Comparison of ENCODE assay signal across 6 mouse cellular contexts in genomic region chr11:83038686-83039085, GRCm38 (mm10). TPM values are rescaled to one million over a fixed set of nuclear protein-coding genes. Genes with fewer than 3 reads are reported as not detected.
A peak's percentile ranks its signal among the peaks of the same experiment; 100 is the strongest.
DNase-seq lines count a peak whose midpoint lies in the region; TF ChIP-seq lines count a peak whose summit lies in the region.
"Not testable (repeated sequence)": the region's sequence is repeated elsewhere in the genome, so short reads cannot be mapped to it uniquely, and the experiment has no call there.
"Had no signal": no experiment of that assay in that cellular context is flagged by ENCODE, and none has a peak within 500 bp of the region (broad histone marks: within the 10 kb centered on the region; RNA-seq: fewer than 3 reads in every experiment).

No protein-coding gene starts in this region.

- H3K36me3 ChIP-seq in CH12.LX (replicated peaks in 1 of 2; ENCODE audit: control insufficient read depth in 1 of 2, insufficient read depth in 1 of 2, low read length in 1 of 2) (peaks cover 25 to 39% of the 10 kb centered on the region in 2 experiments), macrophage (ENCODE audit: inconsistent target) (peaks cover 40% of the 10 kb centered on the region)

- H3K4me1 ChIP-seq in CH12.LX (ENCODE audit: control insufficient read depth in 1 of 2, insufficient read depth in 2 of 2): peaks cover 6 to 32% of the 10 kb centered on the region in 2 experiments; a peak in 3 of 4 replicates
- peaks cover 12% of the 10 kb centered on the region for H3K4me1 ChIP-seq in bone marrow macrophage, adult 2 months (ENCODE audit: control insufficient read depth, insufficient read depth, low read length)

- TF ChIP-seq EP300 in CH12.LX (IDR thresholded peaks at IDR 0.05; ENCODE audit: low read length): not testable (repeated sequence)

- 83% methylated on average over 3 of the region's 3 CpGs for WGBS in macrophage (ENCODE audit: missing documents)

- dilution Hi-C loops in CH12.LX (cut with MboI; ENCODE audit: extremely low pct_ligation_motif_present, extremely low pct_unique_long_range_greater_than_20kb, low sequenced_read_pairs): not testable (repeated sequence)

- H3K9ac ChIP-seq in CH12.LX (ENCODE audit: insufficient read depth, low read depth): peak overlapping the region; percentile 43

- TF ChIP-seq RAD21 in CH12.LX (IDR thresholded peaks at IDR 0.05; ENCODE audit: low read depth, low read length): not testable (repeated sequence)

- TF ChIP-seq CTCF in CH12.LX (conservative IDR thresholded peaks at IDR 0.05 in 1 of 2, IDR thresholded peaks at IDR 0.05 in 1 of 2; ENCODE audit: low read depth in 2 of 2, low read length in 2 of 2); bone marrow macrophage, adult 2 months (IDR thresholded peaks at IDR 0.05; ENCODE audit: low read depth, low read length): not testable (repeated sequence)

- not testable (repeated sequence) for TF ChIP-seq POLR2A in CH12.LX (IDR thresholded peaks at IDR 0.05; ENCODE audit: low read depth, low read length); bone marrow macrophage, adult 2 months (IDR thresholded peaks at IDR 0.05; ENCODE audit: borderline replicate concordance, low read depth, low read length)

- H3K27me3 ChIP-seq in CH12.LX (replicated peaks): not testable (repeated sequence)

- H3K79me2 ChIP-seq in CH12.LX (replicated peaks; ENCODE audit: control insufficient read depth, extremely low read depth, insufficient read depth, poor library complexity, severe bottlenecking): not testable (repeated sequence)
- H3K79me2 ChIP-seq in macrophage (ENCODE audit: inconsistent target): peaks cover 53% of the 10 kb centered on the region

- peak overlapping the region; percentile 69 for H3K4me2 ChIP-seq in CH12.LX (ENCODE audit: insufficient read depth, low read depth, poor library complexity, severe bottlenecking)

- H3K9me3 ChIP-seq in CH12.LX (replicated peaks; ENCODE audit: low read length): peaks cover 22% of the 10 kb centered on the region

- in situ Hi-C loops in CH12.LX (cut with MboI; ENCODE audit: low pct_ligation_motif_present, low pct_unique_long_range_greater_than_20kb, low sequenced_read_pairs): loop anchor here (10.0 kb wide), 1 partner anchor 176 kb away; no protein-coding TSS in a partner anchor

- peak overlapping the region in 1 of 3 experiments; percentile 32 for H3K4me3 ChIP-seq in CH12.LX (replicated peaks in 1 of 3; ENCODE audit: low read depth in 2 of 3, low read length in 2 of 3, poor library complexity in 1 of 3)
- peak overlapping the region; percentile 14; the same call in 1 of the 2 replicates for H3K4me3 ChIP-seq in bone marrow macrophage, adult 2 months (ENCODE audit: insufficient read depth, low read length)
- not testable (repeated sequence) for H3K4me3 ChIP-seq in macrophage (ENCODE audit: inconsistent target)

- H3K27ac ChIP-seq in CH12.LX (ENCODE audit: insufficient read depth, low read depth) (peak overlapping the region; percentile 55), macrophage (peak overlapping the region; percentile 96)
- peak overlapping the region; percentile 55 for H3K27ac ChIP-seq in bone marrow macrophage, adult 2 months (ENCODE audit: insufficient read depth, low read depth, low read length)

- not testable (repeated sequence) for DNase-seq in CH12.LX (ENCODE audit: extremely low read depth)
- DNase-seq in heart, adult 11 months: peak; percentile 79

TF ChIP-seq in CH12.LX, 34 proteins besides CTCF, POLR2A, EP300 and RAD21:
- TF ChIP-seq CHD1 (IDR thresholded peaks at IDR 0.05; ENCODE audit: low read depth, low read length) (peak; percentile 52), MXI1 (IDR thresholded peaks at IDR 0.05; ENCODE audit: low read depth, low read length) (peak; percentile 50; the same call in 1 of the 2 replicates), NELFE (IDR thresholded peaks at IDR 0.05; ENCODE audit: low read depth, low read length) (0 out of 2 replicates have a peak, but pooled peaks have one; percentile 32)

RNA-seq across cellular contexts. Expression of gene Slfn8, which starts 18.1 kb away (rescaled TPM):
- total RNA-seq in CH12.LX (2012; rRNA removed): 6.3 and 7.7 TPM in 2 replicates
- 3.3 and 3.4 TPM in 2 replicates for total RNA-seq in CH12.LX (2014; rRNA removed)
- 3.5 and 4.1 TPM in 2 replicates for polyA plus RNA-seq in CH12.LX (2012; ENCODE audit: insufficient read length, low read depth)
- 63.6 and 69.5 TPM in 2 replicates for polyA plus RNA-seq in bone marrow macrophage, adult 2 months (2012; ENCODE audit: insufficient read depth, insufficient read length, missing spikeins)
- total RNA-seq in macrophage (2018; cell fraction: chromatin; rRNA removed): 1,000 to 10,000 TPM in 3 of 26 experiments, 100 to 1,000 TPM in 23; 149 to 1,206 (median 560) TPM
- total RNA-seq in macrophage (2018; cell fraction: cytosol; rRNA removed): 100 to 1,000 TPM in 15 of 26 experiments, 10 to 100 TPM in 11; 69.3 to 339 (median 209) TPM
- total RNA-seq in macrophage (2018; cell fraction: nucleus; rRNA removed): 100 to 1,000 TPM in 25 of 26 experiments, 10 to 100 TPM in 1; 97.1 to 956 (median 621) TPM
- 43.7 to 104 TPM (median 83.5 TPM) in 3 replicates for polyA plus RNA-seq in macrophage (2018)
- polyA plus RNA-seq: C2C12, G1E had no signal

RNA-seq across cellular contexts. Expression of gene Slfn2, which starts 26.2 kb away (rescaled TPM):
- 209 and 215 TPM in 2 replicates for total RNA-seq in CH12.LX (2012; rRNA removed)
- total RNA-seq in CH12.LX (2014; rRNA removed): 211 and 241 TPM in 2 replicates
- 112 TPM in 2 replicates for polyA plus RNA-seq in CH12.LX (2012; ENCODE audit: insufficient read length, low read depth)
- 346 and 355 TPM in 2 replicates for polyA plus RNA-seq in bone marrow macrophage, adult 2 months (2012; ENCODE audit: insufficient read depth, insufficient read length, missing spikeins)
- total RNA-seq in macrophage (2018; cell fraction: chromatin; rRNA removed): 100 to 1,000 TPM; 204 to 973 (median 602) TPM
- 1,000 to 10,000 TPM in 20 of 26 experiments, 100 to 1,000 TPM in 6; 511 to 2,505 (median 1,185) TPM for total RNA-seq in macrophage (2018; cell fraction: cytosol; rRNA removed)
- 1,000 to 10,000 TPM in 19 of 26 experiments, 100 to 1,000 TPM in 7; 398 to 1,812 (median 1,263) TPM for total RNA-seq in macrophage (2018; cell fraction: nucleus; rRNA removed)
- 335 to 670 TPM (median 455 TPM) in 3 replicates for polyA plus RNA-seq in macrophage (2018)

RNA-seq across cellular contexts. Expression of gene Slfn9, which starts 47.1 kb away (rescaled TPM):
- total RNA-seq in CH12.LX (2012; rRNA removed): 6.7 and 8.5 TPM in 2 replicates
- 6.3 and 6.4 TPM in 2 replicates for total RNA-seq in CH12.LX (2014; rRNA removed)
- 11.5 and 12.4 TPM in 2 replicates for polyA plus RNA-seq in CH12.LX (2012; ENCODE audit: insufficient read length, low read depth)
- 19.8 and 21.1 TPM in 2 replicates for polyA plus RNA-seq in bone marrow macrophage, adult 2 months (2012; ENCODE audit: insufficient read depth, insufficient read length, missing spikeins)
- 100 to 1,000 TPM in 1 of 26 experiments, 10 to 100 TPM in 25; 10.2 to 267 (median 38.9) TPM for total RNA-seq in macrophage (2018; cell fraction: chromatin; rRNA removed)
- 100 to 1,000 TPM in 4 of 26 experiments, 10 to 100 TPM in 22; 16.4 to 122 (median 54.7) TPM for total RNA-seq in macrophage (2018; cell fraction: cytosol; rRNA removed)
- 100 to 1,000 TPM in 4 of 26 experiments, 10 to 100 TPM in 22; 14.0 to 224 (median 67.3) TPM for total RNA-seq in macrophage (2018; cell fraction: nucleus; rRNA removed)
- 24.7 to 28.8 TPM (median 27.0 TPM) in 3 replicates for polyA plus RNA-seq in macrophage (2018)
- polyA plus RNA-seq: G1E had no signal
